Mouse (Mus musculus) lung, postnatal 25 days (tissue): Measurements from ENCODE around the gene Pde4dip.
A peak's percentile ranks its signal among the peaks of the same experiment; 100 is the strongest.

ENCODE experiments used
- DNase-seq: peaks from one replicate; pipeline ENCODE4 v3.0.0; 2022; ENCODE audit warnings: low spot score

Gene Pde4dip

DNA sequence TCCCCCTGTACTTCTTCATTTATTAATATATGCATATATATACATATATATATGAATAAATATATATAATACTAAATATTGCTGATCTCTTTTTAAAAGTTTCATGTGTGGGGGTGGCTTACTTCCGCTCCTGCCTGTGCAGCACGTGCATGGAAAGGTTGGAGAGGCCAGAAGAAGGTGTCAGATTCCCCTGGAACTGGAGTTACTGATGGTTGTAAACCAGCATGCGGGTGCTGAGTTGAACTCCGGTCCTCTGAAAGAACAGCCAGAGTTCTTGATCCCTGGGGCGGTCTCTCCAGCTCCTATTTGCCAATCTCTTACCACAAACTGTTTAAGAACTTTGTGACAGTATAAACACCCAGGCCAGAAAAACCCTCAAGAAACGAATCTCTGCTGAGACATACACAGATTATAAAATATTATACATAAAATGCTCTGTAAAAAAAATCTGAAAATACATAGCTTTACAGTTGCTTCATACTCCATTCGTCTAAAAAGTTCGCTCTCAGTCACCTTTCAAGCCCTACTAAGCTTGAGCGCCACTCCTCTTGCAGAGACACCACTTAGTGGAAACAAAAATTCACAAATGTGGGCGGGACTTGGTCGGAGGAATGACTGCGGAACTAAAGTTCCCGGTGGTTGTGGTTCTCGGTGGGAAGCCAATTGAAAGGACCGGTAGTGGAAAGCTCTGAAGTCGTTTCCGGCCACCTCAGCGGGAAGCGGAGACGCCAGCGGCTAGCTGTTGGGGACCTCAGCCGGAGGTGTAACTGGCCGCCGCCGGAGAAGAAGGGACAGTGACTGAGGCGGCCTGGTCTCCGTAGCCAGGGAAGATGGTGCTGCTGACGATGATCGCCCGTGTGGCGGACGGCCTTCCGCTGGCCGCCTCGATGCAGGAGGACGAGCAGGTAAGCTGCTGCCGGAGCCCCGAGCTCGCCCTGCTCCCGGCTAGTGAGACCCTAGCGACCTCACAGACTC is 12.3 kb upstream of the Pde4dip start, which contains the start of gene Sec22b:
Gene Sec22b (plus strand): TSS at position 675 of the 975 bp plus-strand sequence.
- peak; percentile 92 for DNase-seq

DNA sequence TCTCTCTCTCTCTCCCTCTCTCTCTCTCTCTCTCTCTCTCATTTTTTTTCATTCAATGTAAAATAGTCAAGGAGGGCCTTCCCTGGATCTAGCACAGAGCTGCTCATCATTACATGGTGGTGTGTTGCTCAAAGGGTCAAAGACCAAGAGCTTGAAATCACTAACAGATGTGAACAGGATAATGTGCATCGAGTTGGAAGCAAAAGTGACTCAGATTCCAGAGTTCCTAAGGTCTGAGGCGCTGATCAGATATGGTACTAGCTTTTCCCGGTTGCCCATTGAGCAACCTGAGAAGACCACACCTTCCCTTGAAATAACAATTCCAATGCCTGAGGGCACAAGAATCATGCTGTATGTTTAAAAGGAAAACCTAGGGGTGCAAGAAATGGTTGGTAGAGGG is 9.9 kb upstream of the Pde4dip start:
- DNase-seq = no peak

DNA sequence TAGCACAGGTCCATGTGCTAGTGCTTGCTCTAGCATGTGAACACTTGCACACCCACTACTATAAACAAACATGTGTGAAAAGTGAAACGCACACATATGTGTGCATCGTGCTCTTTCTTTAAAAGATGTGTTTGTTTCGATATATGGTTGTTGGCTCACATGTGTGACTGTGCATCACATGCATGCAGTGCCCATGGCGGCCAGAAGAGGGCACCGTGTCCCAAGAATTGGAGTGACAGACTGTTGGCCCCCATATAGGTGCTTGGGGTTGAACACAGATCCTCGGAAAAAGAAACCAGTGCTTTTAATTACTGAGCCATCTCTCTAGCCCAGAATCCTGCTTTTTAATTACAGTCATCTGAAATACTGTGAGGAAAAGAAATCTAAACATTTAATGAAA is 6.2 kb upstream of the Pde4dip start:
- no peak for DNase-seq

DNA sequence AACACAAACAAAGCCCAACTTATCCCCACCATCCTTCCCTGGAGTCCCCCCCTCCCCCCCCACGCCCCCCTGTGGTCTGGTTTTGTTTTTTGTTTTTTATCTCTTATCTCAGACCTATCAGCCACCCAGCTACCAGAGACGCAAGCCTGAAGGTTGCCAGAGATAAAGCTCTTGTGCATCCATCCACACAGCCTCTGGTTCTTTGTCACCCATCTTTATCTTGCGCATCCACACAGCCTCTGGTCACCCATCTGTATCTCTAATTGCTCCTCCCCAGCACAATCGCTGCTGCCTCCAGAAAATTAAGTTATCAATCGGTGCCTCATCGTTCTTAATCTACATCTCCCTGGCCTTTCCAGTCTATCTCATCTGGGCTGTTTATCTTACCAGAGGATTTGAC is 1.7 kb upstream of the Pde4dip start:
- DNase-seq = no peak

DNA sequence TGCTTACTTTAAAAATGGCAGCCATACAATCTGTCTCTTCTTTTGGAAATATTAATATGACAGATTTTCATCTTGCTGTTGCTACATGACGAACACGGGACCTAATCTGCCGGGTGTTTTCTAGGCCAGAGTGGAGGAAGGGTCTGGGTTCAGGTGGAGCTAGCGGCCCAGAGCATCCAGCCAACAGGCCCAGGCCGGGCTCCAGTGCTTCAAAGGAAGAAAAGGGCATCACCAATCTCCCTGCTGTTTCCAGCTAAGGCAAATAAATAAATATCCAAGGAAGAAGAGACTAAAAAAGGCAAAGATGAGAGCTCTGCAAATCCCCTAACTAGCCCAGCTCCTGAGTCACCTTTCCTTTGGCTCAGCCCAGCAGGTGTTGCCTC is 731 bp downstream of the Pde4dip start:
- no peak for DNase-seq

DNA sequence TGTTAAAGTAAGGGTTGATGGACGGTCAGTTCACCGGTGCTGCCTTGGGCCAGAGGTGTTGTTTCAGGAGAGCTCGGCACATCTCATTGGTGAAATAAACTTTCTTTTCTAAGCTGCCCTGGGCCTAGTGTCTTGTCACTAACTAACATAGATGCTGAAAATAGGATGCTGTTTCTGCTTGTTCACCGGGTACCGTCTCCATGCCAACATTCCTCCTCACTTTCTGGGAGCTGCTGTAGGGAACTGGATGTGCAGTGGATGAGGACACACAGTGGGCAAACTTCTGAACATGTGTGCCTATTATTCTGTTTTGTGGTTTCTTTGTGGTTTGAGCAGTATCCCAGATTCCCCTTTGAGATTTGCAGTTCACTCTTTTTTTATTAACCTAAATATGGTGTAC is 6.9 kb downstream of the Pde4dip start:
- no peak for DNase-seq

DNA sequence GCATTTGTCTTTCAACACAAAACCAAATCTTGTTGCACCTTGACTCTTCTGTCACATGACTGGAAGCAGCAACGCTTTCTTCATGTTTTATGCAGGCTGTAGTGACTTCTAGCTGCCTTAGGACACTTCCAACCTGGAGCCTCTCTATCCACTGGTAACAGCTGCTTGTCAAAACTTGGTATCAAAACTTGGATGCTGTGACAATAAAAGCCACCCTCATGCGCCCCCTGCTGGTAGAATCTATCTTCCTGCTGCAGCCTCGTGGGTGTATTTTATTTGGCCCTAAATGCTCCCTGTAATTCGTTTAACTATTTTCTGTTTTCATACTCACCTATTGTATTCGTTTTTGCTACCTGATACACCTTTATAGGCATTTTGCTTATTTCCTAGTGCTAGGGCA is 9.3 kb downstream of the Pde4dip start:
- peak; percentile 77 for DNase-seq

DNA sequence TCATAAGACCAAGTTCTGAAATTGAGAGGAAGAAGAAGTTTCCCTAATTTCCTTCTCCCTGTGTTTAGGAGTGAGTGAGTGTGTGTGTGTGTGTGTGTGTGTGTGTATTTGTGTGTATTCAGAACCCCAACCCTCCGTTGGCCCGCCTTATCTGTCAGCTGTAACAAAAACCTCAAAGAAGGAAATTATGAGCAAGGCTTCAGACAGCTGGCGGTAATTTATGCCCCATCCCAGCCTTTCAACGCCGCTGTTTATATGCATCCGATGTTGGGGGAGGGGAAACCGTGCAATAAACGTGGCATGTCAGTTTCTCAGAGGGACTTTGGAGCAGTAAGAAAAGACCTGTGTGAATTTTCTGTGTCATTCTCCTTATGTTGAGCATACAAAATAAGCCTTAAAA is 12.2 kb downstream of the Pde4dip start:
- no peak for DNase-seq

DNA sequence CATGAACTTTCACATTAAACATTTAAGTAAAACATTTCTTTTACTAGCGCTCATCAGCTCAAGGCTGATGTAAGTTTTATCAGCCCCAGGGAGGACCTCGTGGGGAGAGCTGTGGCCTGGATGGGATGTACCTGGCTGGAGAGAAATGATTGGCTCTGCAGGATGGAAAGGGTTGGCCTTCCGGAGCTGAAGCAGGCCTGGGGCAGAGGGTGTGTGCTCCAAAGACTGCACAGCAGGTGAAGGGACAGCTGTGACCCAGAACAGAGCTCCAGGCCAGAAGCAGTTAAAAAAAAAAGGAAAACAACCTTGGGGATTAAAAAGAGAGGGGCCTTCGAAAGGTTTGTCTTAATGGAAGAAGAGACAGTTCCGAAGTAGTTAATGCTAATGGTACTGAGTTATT is 13.7 kb downstream of the Pde4dip start:
- no peak for DNase-seq

DNA sequence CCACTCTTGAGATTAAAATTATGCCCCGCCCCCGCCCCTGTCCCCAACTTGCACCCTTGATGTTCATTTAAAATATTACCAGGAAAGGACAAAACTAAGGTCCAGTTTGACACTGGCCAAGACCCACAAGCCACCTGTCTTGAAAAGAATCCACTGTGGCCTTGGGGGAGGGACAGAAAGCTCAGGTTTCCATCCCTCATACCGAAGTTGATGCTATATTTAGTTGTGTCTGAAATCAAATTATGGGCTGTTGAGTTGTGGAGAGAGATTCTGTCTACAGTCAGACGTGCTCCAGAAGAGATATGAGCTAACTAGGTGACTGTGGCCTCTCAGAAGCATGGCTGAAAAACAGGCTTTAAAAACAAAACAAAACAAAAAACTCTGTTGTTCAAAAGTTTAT is 18.8 kb downstream of the Pde4dip start:
- DNase-seq = no peak

DNA sequence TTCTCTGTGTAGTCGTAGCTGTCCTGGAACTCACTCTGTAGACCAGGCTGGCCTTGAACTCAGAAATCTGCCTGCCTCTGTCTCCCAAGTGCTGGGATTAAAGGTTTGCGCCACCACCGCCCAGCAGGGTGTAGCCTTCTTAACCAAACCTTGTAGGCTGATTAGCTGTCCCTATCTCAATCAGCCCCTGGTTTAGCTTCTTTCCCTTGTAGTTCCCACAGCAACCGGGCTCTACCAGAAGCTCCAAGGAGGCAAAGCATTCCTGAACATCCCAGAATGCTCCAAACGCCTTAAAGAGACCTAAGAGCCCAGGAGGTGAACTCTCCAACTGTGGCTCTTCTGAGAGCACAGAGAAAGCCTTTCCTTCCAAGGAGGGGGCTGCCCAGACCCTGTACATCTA is 19.8 kb downstream of the Pde4dip start:
- no peak for DNase-seq

DNA sequence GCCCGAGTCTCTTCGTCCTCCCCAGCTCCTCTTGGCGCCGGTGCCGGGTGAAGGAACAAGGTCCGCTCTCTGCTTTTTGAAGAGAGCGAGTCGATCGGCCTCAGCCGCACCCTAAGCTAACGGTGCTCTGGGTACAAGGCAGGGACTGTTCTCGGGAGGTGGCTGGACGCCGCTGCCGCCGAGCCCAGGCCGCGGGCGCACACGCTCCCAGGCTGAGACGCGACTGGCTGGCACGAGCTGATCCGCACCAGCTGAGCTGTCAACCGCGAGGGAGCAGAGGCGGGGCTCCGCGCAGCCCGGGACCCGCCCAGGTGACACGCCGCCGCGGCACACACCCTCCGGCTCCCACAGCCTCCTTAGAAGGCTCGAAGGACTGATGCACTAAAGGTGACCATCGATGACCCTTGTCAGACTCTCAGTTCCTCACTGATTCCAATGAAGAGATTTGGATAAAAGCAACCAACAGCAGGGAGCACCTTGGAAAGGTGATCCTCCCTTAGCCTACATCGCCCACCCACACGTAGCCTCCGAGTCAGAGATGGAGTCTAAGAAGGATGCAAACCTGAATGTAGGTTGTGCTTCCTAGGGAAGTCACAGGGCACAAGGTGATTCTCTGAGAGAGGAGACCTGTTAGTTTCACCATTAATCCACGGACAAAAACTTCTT is 20.4 kb downstream of the Pde4dip start:
- DNase-seq = peak; percentile 59

DNA sequence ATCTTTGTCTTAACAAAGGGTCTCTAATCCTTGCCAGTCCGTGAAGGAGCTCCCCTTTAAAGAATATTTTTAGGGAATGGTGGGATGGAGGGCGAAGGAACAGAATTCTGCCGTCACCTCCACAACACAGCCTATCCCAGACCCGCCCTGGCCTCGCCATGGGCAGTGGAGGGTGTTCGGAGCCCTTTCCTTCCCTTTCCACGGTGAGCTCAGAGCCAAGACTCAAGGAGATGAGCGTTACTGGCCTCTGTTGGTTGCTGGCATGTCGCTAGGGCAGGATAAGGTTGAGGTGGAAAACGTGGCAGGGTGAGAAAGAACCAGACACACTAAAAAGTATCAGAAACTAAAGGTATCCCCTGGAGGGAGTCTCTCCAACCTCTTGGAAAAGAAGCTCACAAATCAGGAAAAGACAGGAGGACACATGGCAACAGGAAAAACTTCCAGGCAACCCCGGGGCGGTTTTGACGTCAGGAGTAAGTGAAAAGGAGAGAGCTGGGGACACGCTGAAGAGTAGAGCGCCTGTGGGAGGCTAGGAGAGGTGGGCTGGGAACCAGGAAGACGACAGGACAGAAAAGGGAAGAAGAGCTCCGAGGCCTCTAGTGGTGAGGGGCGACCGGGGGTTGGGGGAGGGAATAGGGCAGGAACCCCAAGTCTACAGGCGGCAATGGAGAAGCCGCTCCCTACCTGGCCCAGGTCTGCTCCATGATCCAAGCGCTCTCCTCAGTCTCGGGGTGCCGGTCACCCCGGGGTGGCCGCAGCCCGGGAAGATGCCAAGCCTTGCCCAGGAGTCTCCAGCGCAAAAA is 21.1 kb downstream of the Pde4dip start:
- DNase-seq = no peak

DNA sequence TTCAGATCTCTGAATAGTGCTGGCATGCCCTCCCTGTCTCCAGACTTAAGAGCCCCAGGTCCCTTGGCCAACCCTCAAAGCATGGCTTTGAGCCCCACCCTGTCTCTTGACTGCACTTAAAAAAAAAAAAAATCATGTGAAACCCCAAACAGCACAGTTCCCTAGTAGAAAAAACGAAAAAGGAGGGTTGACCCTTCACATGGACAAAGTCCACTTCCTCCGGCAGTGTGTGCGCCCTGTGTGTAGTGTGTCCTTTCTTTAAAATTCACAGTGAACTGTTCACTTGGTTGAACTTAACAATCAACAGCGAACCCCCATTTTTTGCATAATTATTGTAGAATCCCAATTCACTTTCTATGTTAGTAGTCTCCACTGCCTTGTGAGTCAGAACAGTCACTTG is 21.8 kb downstream of the Pde4dip start:
- DNase-seq = no peak

DNA sequence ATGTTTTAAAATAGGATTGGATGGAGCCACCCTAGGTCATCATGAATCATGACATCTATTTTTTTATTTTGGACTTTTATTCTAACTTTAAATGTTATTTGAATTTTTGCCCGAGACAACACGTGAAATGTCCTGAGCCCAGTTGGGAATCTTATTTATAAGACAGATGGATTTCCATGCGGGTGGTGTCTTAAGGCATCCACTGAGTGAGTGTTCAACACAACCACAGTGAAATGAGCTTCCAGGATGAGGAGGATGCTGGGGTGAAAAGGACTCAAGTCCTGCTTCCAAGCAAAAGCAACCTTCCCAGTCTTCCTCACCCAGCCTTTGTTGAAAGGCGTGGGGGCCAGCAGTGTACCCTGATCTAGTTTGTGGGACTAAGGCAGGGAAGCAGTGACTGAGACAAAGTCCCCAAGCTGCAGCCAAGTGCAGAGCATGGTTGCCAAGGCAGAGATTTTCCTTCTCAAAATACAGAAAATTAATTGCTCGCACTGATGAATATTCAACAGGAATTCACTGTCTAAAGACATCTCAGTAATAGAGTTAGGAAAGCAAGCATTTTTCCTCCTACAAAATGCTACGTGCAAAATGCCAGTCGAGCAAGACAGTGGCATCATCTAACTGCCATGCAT is 27.6 kb downstream of the Pde4dip start:
- DNase-seq = no peak

DNA sequence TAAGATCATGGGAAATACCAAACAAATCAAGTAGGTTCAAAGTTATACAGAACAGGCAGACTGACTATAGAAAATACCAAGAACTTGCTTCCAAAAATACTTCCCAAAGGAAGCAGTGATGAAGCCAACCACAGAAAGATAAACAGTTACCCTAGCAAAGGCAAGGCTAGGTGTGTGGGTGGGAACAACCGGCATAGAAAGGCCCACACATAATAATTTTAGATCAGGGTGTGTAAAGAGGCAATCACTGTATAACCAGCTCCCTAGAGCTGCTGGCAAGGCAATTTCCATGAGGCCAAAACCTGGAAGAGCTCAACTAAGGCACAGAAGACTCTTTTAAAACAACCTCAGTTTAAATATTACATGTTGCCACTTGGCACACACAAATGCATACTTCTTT is 29.1 kb downstream of the Pde4dip start:
- no peak for DNase-seq

DNA sequence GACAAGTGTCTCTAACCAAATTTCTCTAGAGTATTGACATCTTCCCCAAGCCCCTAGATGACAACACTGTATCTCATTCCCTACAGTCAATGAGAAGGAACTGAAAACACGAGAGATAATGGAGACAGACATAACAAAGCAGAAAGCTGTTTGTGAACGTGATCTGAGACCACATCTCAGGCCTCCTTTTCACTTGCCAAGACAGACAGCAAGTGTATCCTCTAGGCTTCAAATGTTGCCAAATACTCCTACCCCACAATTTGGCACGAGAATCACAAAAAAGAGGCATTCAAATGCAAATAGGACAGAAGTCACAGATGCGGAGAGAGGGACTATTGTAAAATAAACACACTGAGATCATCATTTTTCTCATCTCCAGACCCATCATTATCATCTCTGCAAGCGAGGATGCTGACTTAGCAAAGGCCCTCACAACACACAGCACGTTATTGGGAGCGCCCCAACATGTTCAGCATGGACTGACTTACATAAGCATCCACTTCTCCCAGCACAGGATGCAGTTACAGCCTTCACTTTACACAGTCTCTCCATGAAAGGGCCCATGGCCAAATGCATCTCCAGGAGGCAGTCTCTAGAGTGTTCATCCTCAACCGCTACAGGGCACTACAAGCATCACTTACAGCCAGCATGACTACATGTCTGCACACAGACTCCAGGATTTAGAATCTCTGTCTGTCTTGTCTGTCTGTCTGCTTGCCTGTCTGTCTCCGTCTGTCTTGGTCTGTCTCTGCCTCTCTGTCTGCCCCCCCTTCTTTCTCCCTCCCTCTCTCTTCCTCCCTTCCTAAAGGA is 33.7 kb downstream of the Pde4dip start:
- DNase-seq = no peak

DNA sequence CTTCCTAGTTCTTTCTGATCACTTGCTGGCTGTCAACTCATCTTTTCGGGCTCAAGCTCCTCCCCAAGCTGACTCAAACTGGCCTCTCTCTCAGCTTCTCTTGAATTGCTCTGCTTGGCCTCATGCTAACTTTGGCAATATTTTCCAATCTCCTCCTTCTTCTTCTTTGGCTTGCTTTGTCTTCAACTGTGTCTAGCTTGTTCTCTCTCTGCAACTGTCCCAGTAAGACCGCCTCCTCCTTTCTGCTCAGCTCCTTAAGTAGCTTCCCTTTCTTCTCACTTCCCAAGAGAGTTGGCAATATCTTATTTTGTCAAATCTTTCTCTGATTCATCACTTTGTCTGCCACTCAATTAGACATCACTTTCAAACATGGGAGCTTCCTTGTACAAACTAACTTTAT is 36.7 kb downstream of the Pde4dip start:
- no peak for DNase-seq

DNA sequence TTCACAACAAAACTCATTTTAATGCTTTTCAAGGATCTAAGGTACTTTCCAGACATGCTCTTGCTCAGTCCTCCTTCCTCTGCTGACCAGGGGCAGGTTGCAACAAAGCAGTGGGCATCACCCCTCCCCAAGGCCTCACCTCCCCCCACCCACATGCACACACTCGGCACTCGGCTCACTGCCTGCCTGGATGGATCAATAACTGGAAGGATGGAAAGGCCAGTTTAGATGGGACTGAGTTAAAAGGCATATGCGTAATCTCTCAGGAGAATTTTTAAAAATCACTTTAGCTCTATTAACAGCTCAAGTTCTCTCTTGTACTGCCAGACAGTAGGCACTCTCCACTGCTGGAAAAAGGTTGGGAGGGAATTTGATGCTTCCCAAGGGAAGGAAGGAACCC is 40.9 kb downstream of the Pde4dip start:
- DNase-seq = no peak

DNA sequence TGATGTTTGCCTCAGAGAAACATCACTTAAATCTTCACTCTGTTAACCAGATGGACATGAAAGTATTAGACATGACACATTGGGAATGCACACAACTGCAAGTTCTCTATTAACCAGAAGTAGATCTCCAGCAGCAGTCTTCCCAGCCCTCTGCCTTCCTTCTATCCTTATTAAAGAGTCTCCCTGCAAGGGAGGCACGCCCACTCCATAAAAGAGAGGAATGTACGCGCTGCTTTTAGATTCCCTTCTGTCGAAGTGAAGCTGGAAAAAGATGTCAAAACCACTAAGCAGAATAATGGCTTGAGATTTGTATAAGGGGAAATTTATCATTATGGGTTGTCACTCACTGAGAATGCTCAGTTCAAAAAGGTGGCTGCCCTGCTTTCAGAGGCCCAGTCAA is 42.1 kb downstream of the Pde4dip start:
- no peak for DNase-seq

DNA sequence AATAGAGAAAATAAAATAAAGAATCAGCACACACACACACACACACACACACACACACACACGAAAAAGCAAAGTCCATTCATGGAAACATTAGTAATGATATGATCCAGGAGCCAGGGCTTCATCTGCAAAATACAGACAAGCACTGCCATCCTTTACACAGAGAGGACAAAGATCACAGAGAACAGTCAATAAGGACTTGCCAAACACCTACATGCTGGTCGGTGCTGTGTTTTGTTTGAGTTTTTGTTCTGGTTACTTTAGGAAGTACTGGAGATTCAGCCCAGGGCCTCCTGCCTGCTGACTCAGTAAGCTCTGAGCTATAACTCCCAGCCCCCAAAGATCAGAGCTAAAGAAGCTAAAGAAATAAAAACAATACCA is 43.7 kb downstream of the Pde4dip start:
- DNase-seq = no peak
